Mouse (Mus musculus) embryo, embryonic 10.5 days (tissue): ENCODE measurements around the gene Lrrc3b.
A peak's percentile ranks its signal among the peaks of the same experiment; 100 is the strongest.

Experiments
- DNase-seq: peaks from one replicate; pipeline ENCODE4 v3.0.0-alpha.2; 2015; ENCODE audit warnings: low spot score

Gene Lrrc3b

DNA sequence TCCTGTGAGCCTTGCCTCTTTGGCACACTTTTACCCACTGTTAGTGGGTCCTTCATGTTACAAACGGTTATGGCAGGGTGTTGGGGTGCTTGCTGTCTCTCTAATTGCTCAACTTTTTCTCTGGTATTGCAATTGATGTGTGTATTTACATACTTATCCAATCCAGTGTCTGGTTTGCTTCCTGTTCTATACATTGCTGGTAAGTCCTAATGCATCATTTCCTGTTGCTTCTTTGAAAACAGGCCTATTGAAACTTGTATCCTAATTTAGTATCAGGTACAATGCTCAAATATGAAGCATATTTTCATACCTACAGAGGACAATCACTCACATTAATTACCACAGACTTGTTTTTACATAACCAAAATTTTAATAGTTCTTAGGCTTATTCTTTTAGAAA lies 107.4 kb downstream of the Lrrc3b start:
- DNase-seq, result no peak

DNA sequence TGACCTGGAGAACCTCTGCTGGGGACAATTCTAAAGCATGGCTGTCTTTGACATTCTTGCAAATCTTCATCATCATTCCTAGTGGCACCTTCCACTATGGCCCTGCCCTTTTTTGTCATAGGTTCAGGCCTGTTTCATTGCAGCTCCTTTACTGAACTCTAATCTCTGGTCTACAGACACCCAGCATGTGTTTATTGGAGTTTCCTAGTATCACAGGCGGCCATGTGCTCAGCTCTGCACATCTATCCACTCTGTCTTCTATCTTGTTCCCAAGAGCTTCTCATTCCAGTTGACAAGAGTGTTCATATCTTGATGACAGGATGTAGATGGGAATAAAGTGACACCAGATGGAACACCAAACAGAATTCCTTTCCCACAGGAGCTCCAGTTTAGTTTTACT lies 108.6 kb downstream of the Lrrc3b start:
- DNase-seq, result no peak

DNA sequence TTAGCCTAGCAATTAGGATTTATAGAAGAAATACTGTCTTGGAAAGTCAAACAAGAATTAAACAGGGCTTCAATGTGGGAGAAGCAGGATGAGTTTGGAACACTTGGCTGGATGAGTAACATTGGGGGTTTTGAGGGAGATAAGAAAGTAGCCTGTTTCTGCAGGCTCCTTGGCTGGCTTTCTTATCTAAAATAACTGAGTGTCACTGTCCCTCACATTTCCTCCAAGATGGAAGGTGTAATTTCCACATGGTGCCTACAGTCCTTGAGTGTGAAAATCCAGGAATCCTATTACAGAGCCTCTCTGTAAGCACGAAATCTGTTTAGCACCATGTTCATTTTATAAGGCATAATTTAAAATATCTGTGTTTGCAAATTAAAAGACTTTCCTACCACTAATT lies 112.9 kb downstream of the Lrrc3b start:
- DNase-seq, result no peak

DNA sequence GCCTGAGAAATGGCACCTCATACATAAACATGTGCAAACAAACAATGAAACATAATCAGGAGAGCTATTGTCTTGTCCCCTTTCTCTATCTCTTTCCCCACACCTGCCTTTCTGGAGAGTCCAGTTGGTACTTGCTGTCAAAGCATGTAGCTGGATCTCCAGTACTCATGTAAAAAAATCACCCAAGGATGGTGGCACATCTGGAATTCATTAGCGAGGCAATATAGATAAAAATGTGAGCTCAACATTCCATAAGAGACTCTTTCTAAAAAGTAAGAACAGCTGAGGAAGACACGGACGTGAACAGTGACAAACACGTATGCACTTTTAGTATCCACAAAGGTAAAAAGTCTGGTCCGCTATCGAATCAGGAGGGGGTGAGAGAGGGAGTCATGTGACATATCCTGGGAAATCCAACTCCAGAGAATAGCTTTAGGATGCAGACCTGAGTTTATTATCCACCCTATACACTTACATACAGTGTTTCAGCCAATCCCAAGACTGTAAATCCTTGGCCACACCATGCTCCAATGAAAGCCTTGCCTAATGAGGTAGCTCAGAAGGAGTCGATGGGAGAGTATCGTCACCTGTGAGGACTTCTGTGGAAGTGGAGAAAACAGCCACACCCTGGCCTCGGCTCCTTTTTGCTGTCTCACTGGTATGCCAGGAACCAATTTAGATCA lies 116.2 kb downstream of the Lrrc3b start:
- DNase-seq, result peak; percentile 12

DNA sequence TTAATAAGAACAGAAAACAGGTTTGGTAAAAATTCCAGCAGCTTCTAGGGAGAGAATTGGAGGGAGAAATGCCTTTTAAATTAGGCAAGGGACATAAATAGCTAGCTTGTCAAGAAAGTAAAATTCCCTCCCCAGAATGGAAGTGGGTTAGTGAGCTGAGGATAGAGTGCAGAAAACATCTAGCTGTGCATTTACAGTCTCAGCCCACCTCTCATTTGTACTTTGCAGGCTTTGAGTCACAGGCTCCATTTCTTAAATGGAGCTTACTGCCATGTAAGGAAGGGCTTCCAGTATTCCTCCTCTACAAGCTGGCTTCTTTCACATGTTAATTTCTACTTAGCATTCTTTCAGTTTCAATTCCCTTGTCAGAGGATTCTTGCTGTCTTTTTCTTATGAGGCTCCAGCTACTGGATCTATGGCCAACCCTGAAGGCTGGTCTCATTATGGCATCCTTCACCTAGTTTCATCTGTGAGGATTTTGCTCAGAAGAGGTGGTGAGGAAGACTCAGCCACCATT lies 119.3 kb downstream of the Lrrc3b start:
- no peak for DNase-seq

DNA sequence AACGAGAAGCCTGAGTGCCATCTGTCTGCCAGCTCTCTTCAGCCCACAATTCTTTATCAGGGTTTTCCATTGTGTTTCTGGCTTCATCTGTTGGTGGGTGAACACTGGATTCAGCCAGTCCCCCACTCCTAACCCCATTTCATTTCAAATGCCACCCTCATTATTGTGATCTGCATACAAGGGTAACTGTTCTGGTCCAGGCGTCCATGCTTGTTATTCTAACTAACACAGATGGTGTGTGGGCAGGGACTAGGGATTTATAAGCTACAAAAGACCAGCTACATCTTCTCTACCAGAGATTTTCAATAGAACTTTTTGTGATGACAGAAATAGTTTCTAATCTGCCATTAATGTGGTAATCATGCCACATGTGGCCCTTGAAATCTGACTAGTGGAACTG lies 130.2 kb downstream of the Lrrc3b start:
- DNase-seq, result no peak
